Mouse (Mus musculus): ENCODE results near the gene Ccdc117.
"Not testable (repeated sequence)": the region's sequence is repeated elsewhere in the genome, so short reads cannot be mapped to it uniquely, and the experiment has no call there.

Ccdc117 gene

GRCm38 (mm10) chr11:5530717-5531116, 11.3 kb downstream of the Ccdc117 start:
- no peak for DNase-seq (ENCODE audit: low spot score)

- no peak for DNase-seq (ENCODE audit: low spot score)
Measured at GRCm38 (mm10) chr11:5530172-5530571, 11.8 kb downstream of the Ccdc117 start.

- no peak for DNase-seq (ENCODE audit: low spot score)
Measured at GRCm38 (mm10) chr11:5528841-5529240, 13.1 kb downstream of the Ccdc117 start.

GRCm38 (mm10) chr11:5527865-5528523, 14.0 kb downstream of the Ccdc117 start:
- no peak for DNase-seq (ENCODE audit: low spot score)

GRCm38 (mm10) chr11:5526573-5527439, 15.2 kb downstream of the Ccdc117 start:
- no peak for DNase-seq (ENCODE audit: low spot score)

GRCm38 (mm10) chr11:5525418-5525817, 16.6 kb downstream of the Ccdc117 start:
- no peak for DNase-seq (ENCODE audit: low spot score)

- DNase-seq (ENCODE audit: low spot score): no peak
Measured at GRCm38 (mm10) chr11:5522798-5523415, 19.1 kb downstream of the Ccdc117 start.

GRCm38 (mm10) chr11:5521516-5522291, 20.3 kb downstream of the Ccdc117 start:
- peak; percentile 82 for DNase-seq (ENCODE audit: low spot score)

GRCm38 (mm10) chr11:5521266-5521515, 20.8 kb downstream of the Ccdc117 start:
- DNase-seq (ENCODE audit: low spot score): no peak

GRCm38 (mm10) chr11:5520412-5521265, 21.3 kb downstream of the Ccdc117 start, which contains the start of gene Xbp1:
TSS of gene Xbp1 (plus strand) at chr11:5520659.
- DNase-seq (ENCODE audit: low spot score): peak; percentile 98

GRCm38 (mm10) chr11:5519681-5520080, 22.3 kb downstream of the Ccdc117 start:
- DNase-seq (ENCODE audit: low spot score): no peak

GRCm38 (mm10) chr11:5517346-5517745, 24.6 kb downstream of the Ccdc117 start:
- DNase-seq (ENCODE audit: low spot score): no peak

GRCm38 (mm10) chr11:5516617-5517016, 25.4 kb downstream of the Ccdc117 start:
- no peak for DNase-seq (ENCODE audit: low spot score)

- DNase-seq (ENCODE audit: low spot score): no peak
Measured at GRCm38 (mm10) chr11:5516151-5516550, 25.8 kb downstream of the Ccdc117 start.

GRCm38 (mm10) chr11:5515655-5516054, 26.3 kb downstream of the Ccdc117 start:
- DNase-seq (ENCODE audit: low spot score): no peak

GRCm38 (mm10) chr11:5515196-5515595, 26.8 kb downstream of the Ccdc117 start:
- DNase-seq (ENCODE audit: low spot score): no peak

- no peak for DNase-seq (ENCODE audit: low spot score)
Measured at GRCm38 (mm10) chr11:5514091-5514490, 27.9 kb downstream of the Ccdc117 start.

- DNase-seq (ENCODE audit: low spot score): no peak
Measured at GRCm38 (mm10) chr11:5512961-5513360, 29.0 kb downstream of the Ccdc117 start.

GRCm38 (mm10) chr11:5512099-5512725, 29.8 kb downstream of the Ccdc117 start:
- DNase-seq (ENCODE audit: low spot score): no peak

GRCm38 (mm10) chr11:5510686-5511085, 31.3 kb downstream of the Ccdc117 start:
- DNase-seq (ENCODE audit: low spot score): not testable (repeated sequence)

- no peak for DNase-seq (ENCODE audit: low spot score)
Measured at GRCm38 (mm10) chr11:5510099-5510391, 31.9 kb downstream of the Ccdc117 start.
